Mouse (Mus musculus) MEL (cell line): ENCODE results near the gene Ccdc114. TPM values are rescaled to one million over a fixed set of nuclear protein-coding genes. Genes with fewer than 3 reads are reported as not detected.

Source experiments
- DNase-seq: peaks from one replicate; pipeline ENCODE4 v3.0.0; 2011; ENCODE audit warnings: low read depth, low spot score
- H3K27ac ChIP-seq: 2 replicates; pipeline ENCODE4 v1.5.1; 2012; ENCODE audit warnings: low read depth, mild to moderate bottlenecking, control low read depth, low read length, moderate library complexity; ENCODE audit not compliant: control insufficient read depth
- H3K27me3 ChIP-seq, 2 experiments: fragments of 150-350 bp in 1 of 2; sonication (generic) in 1 of 2; 2 replicates each; pipeline ENCODE4 v1.6.1; 2012; ENCODE audit warnings: low read length in 2 of 2, mild to moderate bottlenecking in 2 of 2, improper control_type of control experiment in 1 of 2, moderate library complexity in 1 of 2; ENCODE audit not compliant: insufficient read depth in 2 of 2, control insufficient read depth in 1 of 2
- H3K36me3 ChIP-seq, 2 experiments: 2 replicates each; pipeline ENCODE4 v1.6.1; 2012 to 2014; ENCODE audit warnings: low read length in 2 of 2, improper control_type of control experiment in 1 of 2, inconsistent platforms in 1 of 2, mild to moderate bottlenecking in 1 of 2; ENCODE audit not compliant: insufficient read depth in 2 of 2, control insufficient read depth in 1 of 2
- H3K4me1 ChIP-seq, 2 experiments: fragments of 150-350 bp in 1 of 2; sonication (generic) in 1 of 2; 2 replicates each; pipeline ENCODE4 v1.6.1; 2012; ENCODE audit warnings: low read length in 2 of 2, improper control_type of control experiment in 1 of 2, mild to moderate bottlenecking in 1 of 2; ENCODE audit not compliant: insufficient read depth in 2 of 2, control insufficient read depth in 1 of 2
- H3K4me3 ChIP-seq, 2 experiments: fragments of 150-350 bp in 1 of 2; sonication (generic) in 1 of 2; 2 replicates each; pipeline ENCODE4 v1.5.1; 2012; ENCODE audit warnings: low read depth in 2 of 2, low read length in 2 of 2, mild to moderate bottlenecking in 2 of 2, moderate library complexity in 2 of 2, control low read depth in 1 of 2, improper control_type of control experiment in 1 of 2; ENCODE audit not compliant: control insufficient read depth in 1 of 2, insufficient read depth in 1 of 2
- H3K79me2 ChIP-seq: 2 replicates; pipeline ENCODE4 v1.6.1; 2012; ENCODE audit warnings: mild to moderate bottlenecking, low read length, moderate library complexity; ENCODE audit not compliant: control insufficient read depth, poor library complexity, insufficient read depth
- H3K9ac ChIP-seq: 2 replicates; pipeline ENCODE4 v1.6.1; 2012; ENCODE audit warnings: low read depth, mild to moderate bottlenecking, control low read depth, low read length, moderate library complexity; ENCODE audit not compliant: control insufficient read depth, poor library complexity, severe bottlenecking
- H3K9me3 ChIP-seq: fragments of 150-350 bp; sonication (generic); replicated peaks from 2 replicates; pipeline ENCODE4 v1.6.1; 2012; ENCODE audit warnings: mild to moderate bottlenecking, low read length, improper control_type of control experiment, moderate library complexity; ENCODE audit not compliant: insufficient read depth
- BHLHE40 ChIP-seq: IDR thresholded peaks from 2 replicates; pipeline ENCODE4 v1.6.1; 2012; ENCODE audit warnings: low read depth, mild to moderate bottlenecking, inconsistent platforms, low read length, improper control_type of control experiment, borderline replicate concordance
- CHD1 ChIP-seq: IDR thresholded peaks from 2 replicates; pipeline ENCODE4 v1.6.1; 2012; ENCODE audit warnings: low read depth, mild to moderate bottlenecking, inconsistent platforms, low read length, improper control_type of control experiment
- CHD2 ChIP-seq: IDR thresholded peaks from 2 replicates; pipeline ENCODE4 v1.6.1; 2011; ENCODE audit warnings: low read length, improper control_type of control experiment
- CTCF ChIP-seq, 3 experiments: IDR thresholded peaks in 2 of 3; conservative IDR thresholded peaks in 1 of 3; 2 replicates each; pipeline ENCODE4 v1.5.1; 2011 to 2012; ENCODE audit warnings: low read length in 3 of 3, low read depth in 2 of 3, mild to moderate bottlenecking in 2 of 3, improper control_type of control experiment in 1 of 3, inconsistent platforms in 1 of 3, mixed read lengths in 1 of 3, moderate library complexity in 1 of 3; ENCODE audit not compliant: control insufficient read depth in 1 of 3, insufficient read depth in 1 of 3, poor library complexity in 1 of 3, severe bottlenecking in 1 of 3
- E2F4 ChIP-seq: IDR thresholded peaks from 2 replicates; pipeline ENCODE4 v1.6.1; 2011; ENCODE audit warnings: low read depth, low read length, improper control_type of control experiment, borderline replicate concordance
- ELF1 ChIP-seq: IDR thresholded peaks from 2 replicates; pipeline ENCODE4 v1.6.1; 2014; ENCODE audit warnings: low read depth, mild to moderate bottlenecking, inconsistent platforms, low read length, improper control_type of control experiment, moderate library complexity
- EP300 ChIP-seq, 2 experiments: IDR thresholded peaks; 2 replicates each; pipeline ENCODE4 v1.6.1; 2011; ENCODE audit warnings: improper control_type of control experiment in 2 of 2, low read length in 2 of 2, low read depth in 1 of 2, mild to moderate bottlenecking in 1 of 2
- ETS1 ChIP-seq: IDR thresholded peaks from 2 replicates; pipeline ENCODE4 v1.6.1; 2012; ENCODE audit warnings: low read depth, mild to moderate bottlenecking, inconsistent platforms, low read length, improper control_type of control experiment, moderate library complexity
- GABPA ChIP-seq: IDR thresholded peaks from 2 replicates; pipeline ENCODE4 v1.6.1; 2012; ENCODE audit warnings: low read depth, mild to moderate bottlenecking, inconsistent platforms, low read length, improper control_type of control experiment, moderate library complexity
- GATA1 ChIP-seq: IDR thresholded peaks from 2 replicates; pipeline ENCODE4 v1.6.1; 2011; ENCODE audit warnings: low read depth, low read length, improper control_type of control experiment
- HCFC1 ChIP-seq: IDR thresholded peaks from 2 replicates; pipeline ENCODE4 v1.6.1; 2012; ENCODE audit warnings: low read depth, mild to moderate bottlenecking, inconsistent platforms, low read length, improper control_type of control experiment, moderate library complexity
- JUND ChIP-seq: IDR thresholded peaks from 2 replicates; pipeline ENCODE4 v1.6.1; 2011; ENCODE audit warnings: low read depth, mild to moderate bottlenecking, improper control_type of control experiment, low read length
- KAT2A ChIP-seq: conservative IDR thresholded peaks from 2 replicates; pipeline ENCODE4 v1.6.1; 2012; ENCODE audit warnings: low read depth, low read length, improper control_type of control experiment, inconsistent platforms
- MAFK ChIP-seq: IDR thresholded peaks from 2 replicates; pipeline ENCODE4 v1.6.1; 2011; ENCODE audit warnings: low read depth, mild to moderate bottlenecking, low read length, improper control_type of control experiment, borderline replicate concordance
- MAX ChIP-seq: IDR thresholded peaks from 2 replicates; pipeline ENCODE4 v1.6.1; 2011; ENCODE audit warnings: low read length, improper control_type of control experiment
- MAZ ChIP-seq: IDR thresholded peaks from 2 replicates; pipeline ENCODE4 v1.6.1; 2012; ENCODE audit warnings: low read depth, mild to moderate bottlenecking, inconsistent platforms, low read length, improper control_type of control experiment
- MEF2A ChIP-seq: IDR thresholded peaks from 2 replicates; pipeline ENCODE4 v1.6.1; 2014; ENCODE audit warnings: low read depth, mild to moderate bottlenecking, inconsistent platforms, low read length, improper control_type of control experiment; ENCODE audit not compliant: poor library complexity, insufficient replicate concordance, severe bottlenecking; ENCODE audit errors: extremely low read depth
- MXI1 ChIP-seq: IDR thresholded peaks from 2 replicates; pipeline ENCODE4 v1.6.1; 2011; ENCODE audit warnings: mild to moderate bottlenecking, low read depth, low read length, improper control_type of control experiment
- MYB ChIP-seq: IDR thresholded peaks from 2 replicates; pipeline ENCODE4 v1.6.1; 2011; ENCODE audit warnings: mild to moderate bottlenecking, low read depth, low read length, improper control_type of control experiment
- MYC ChIP-seq: IDR thresholded peaks from 2 replicates; pipeline ENCODE4 v1.6.1; 2011; ENCODE audit warnings: low read depth, mild to moderate bottlenecking, low read length, improper control_type of control experiment, moderate library complexity
- NELFE ChIP-seq: IDR thresholded peaks from 2 replicates; pipeline ENCODE4 v1.6.1; 2011; ENCODE audit warnings: low read depth, low read length, improper control_type of control experiment
- NRF1 ChIP-seq: IDR thresholded peaks from 2 replicates; pipeline ENCODE4 v1.6.1; 2014; ENCODE audit warnings: low read depth, mild to moderate bottlenecking, inconsistent platforms, low read length, improper control_type of control experiment, moderate library complexity; ENCODE audit not compliant: poor library complexity, insufficient read depth, severe bottlenecking
- POLR2A ChIP-seq, 2 experiments: IDR thresholded peaks; 2 replicates each; pipeline ENCODE4 v1.6.1; 2011 to 2012; ENCODE audit warnings: low read length in 2 of 2, mild to moderate bottlenecking in 2 of 2, control low read depth in 1 of 2, improper control_type of control experiment in 1 of 2, low read depth in 1 of 2, moderate library complexity in 1 of 2; ENCODE audit not compliant: control insufficient read depth in 1 of 2, insufficient read depth in 1 of 2, poor library complexity in 1 of 2
- POLR2AphosphoS5 ChIP-seq: IDR thresholded peaks from 2 replicates; pipeline ENCODE4 v1.6.1; 2012; ENCODE audit warnings: low read depth, borderline replicate concordance, mild to moderate bottlenecking, inconsistent platforms, low read length, moderate library complexity, mixed read lengths
- RAD21 ChIP-seq: IDR thresholded peaks from 2 replicates; pipeline ENCODE4 v1.6.1; 2011; ENCODE audit warnings: mild to moderate bottlenecking, low read depth, low read length, improper control_type of control experiment
- RCOR1 ChIP-seq: IDR thresholded peaks from 2 replicates; pipeline ENCODE4 v1.6.1; 2012; ENCODE audit warnings: low read depth, mild to moderate bottlenecking, inconsistent platforms, low read length, improper control_type of control experiment
- SIN3A ChIP-seq: IDR thresholded peaks from 2 replicates; pipeline ENCODE4 v1.6.1; 2012; ENCODE audit warnings: low read length, improper control_type of control experiment, inconsistent platforms
- SMC3 ChIP-seq: IDR thresholded peaks from 2 replicates; pipeline ENCODE4 v1.6.1; 2011; ENCODE audit warnings: low read depth, low read length, improper control_type of control experiment
- TAL1 ChIP-seq: IDR thresholded peaks from 2 replicates; pipeline ENCODE4 v1.6.1; 2012; ENCODE audit warnings: mild to moderate bottlenecking, inconsistent platforms, low read length, moderate library complexity, mixed read lengths
- TBP ChIP-seq: IDR thresholded peaks from 2 replicates; pipeline ENCODE4 v1.8.0; 2011; ENCODE audit warnings: low read depth, low read length, improper control_type of control experiment
- TCF12 ChIP-seq: IDR thresholded peaks from 2 replicates; pipeline ENCODE4 v1.6.1; 2014; ENCODE audit warnings: low read depth, mild to moderate bottlenecking, inconsistent platforms, low read length, improper control_type of control experiment, moderate library complexity
- UBTF ChIP-seq: IDR thresholded peaks from 2 replicates; pipeline ENCODE4 v1.6.1; 2012; ENCODE audit warnings: low read depth, mild to moderate bottlenecking, inconsistent platforms, low read length, improper control_type of control experiment, moderate library complexity, borderline replicate concordance; ENCODE audit not compliant: insufficient read depth
- USF1 ChIP-seq: IDR thresholded peaks from 2 replicates; pipeline ENCODE4 v1.6.1; 2014; ENCODE audit warnings: low read depth, mild to moderate bottlenecking, inconsistent platforms, low read length, improper control_type of control experiment, moderate library complexity
- USF2 ChIP-seq, 2 experiments: IDR thresholded peaks; 2 replicates each; pipeline ENCODE4 v1.6.1; 2011 to 2012; ENCODE audit warnings: improper control_type of control experiment in 2 of 2, low read length in 2 of 2, borderline replicate concordance in 1 of 2, inconsistent platforms in 1 of 2, low read depth in 1 of 2, mild to moderate bottlenecking in 1 of 2; ENCODE audit not compliant: insufficient read depth in 1 of 2
- ZC3H11A ChIP-seq: IDR thresholded peaks from 2 replicates; pipeline ENCODE4 v1.6.1; 2012; ENCODE audit warnings: low read depth, mild to moderate bottlenecking, inconsistent platforms, low read length, improper control_type of control experiment
- ZKSCAN1 ChIP-seq: IDR thresholded peaks from 2 replicates; pipeline ENCODE4 v1.6.1; 2012; ENCODE audit warnings: low read depth, mild to moderate bottlenecking, inconsistent platforms, low read length, improper control_type of control experiment, moderate library complexity
- ZMIZ1 ChIP-seq: IDR thresholded peaks from 2 replicates; pipeline ENCODE4 v1.6.1; 2012; ENCODE audit warnings: low read depth, mild to moderate bottlenecking, inconsistent platforms, low read length, improper control_type of control experiment, moderate library complexity
- ZNF384 ChIP-seq: IDR thresholded peaks from 2 replicates; pipeline ENCODE4 v1.6.1; 2012; ENCODE audit warnings: low read depth, mild to moderate bottlenecking, inconsistent platforms, low read length, improper control_type of control experiment
- polyA plus RNA-seq, 2 experiments: library from polyadenylated mRNA; stranded (reverse) in 1 of 2; unstranded in 1 of 2; fragments of >175 nt in 1 of 2; fragments of >200 nt in 1 of 2; gene quantifications; 2 replicates each; pipeline versions ENCODE4 v1.2.1 to v1.2.4; 2012; ENCODE audit warnings: low replicate concordance in 2 of 2, low read depth in 1 of 2; ENCODE audit not compliant: insufficient read length in 2 of 2, insufficient read depth in 1 of 2, missing spikeins in 1 of 2
- total RNA-seq: library from RNA; depleted of rRNA; stranded (reverse); fragments of 300-350 nt; gene quantifications from 2 replicates; pipeline ENCODE4 v1.2.3, GENCODE M21; 2012

Gene Ccdc114
- total and polyA plus RNA-seq, 3 experiments = 0.15 to 0.24 TPM; not detected in 1

- peak; percentile 79 for DNase-seq
- no peak overlapping the region for H3K4me3 ChIP-seq
- TF ChIP-seq ZNF384 = no peak
- no peak for TF ChIP-seq POLR2AphosphoS5
- TF ChIP-seq BHLHE40 = no peak
- peak; percentile 71 for TF ChIP-seq SMC3
- no peak for TF ChIP-seq TBP
- no peak for TF ChIP-seq HCFC1
- peak; percentile 89 for TF ChIP-seq MYC
- TF ChIP-seq TCF12 = no peak
- TF ChIP-seq CTCF (IDR thresholded peaks at IDR 0.05 in 2 of 3, conservative IDR thresholded peaks at IDR 0.05 in 1 of 3; ENCODE audit: control insufficient read depth in 1 of 3, insufficient read depth in 1 of 3, low read depth in 2 of 3, low read length in 3 of 3, poor library complexity in 1 of 3, severe bottlenecking in 1 of 3) = peak; percentile 54 to 75 (median 71)
- no peak for TF ChIP-seq NRF1
- peak; percentile 57; the same call in 1 of the 2 replicates for TF ChIP-seq MXI1
- TF ChIP-seq RAD21 = peak; percentile 75
- TF ChIP-seq ZC3H11A = peak; percentile 57
- peak; percentile 60; the same call in 1 of the 2 replicates for TF ChIP-seq MAX
- no peak for TF ChIP-seq MAFK
- peak; percentile 45; the same call in 1 of the 2 replicates for TF ChIP-seq SIN3A
- TF ChIP-seq ETS1 = no peak
- no peak for TF ChIP-seq GATA1
- TF ChIP-seq ZMIZ1 = no peak
- 0 out of 2 replicates have a peak, but pooled peaks have one; percentile 47 for TF ChIP-seq MAZ
- no peak for TF ChIP-seq POLR2A (IDR thresholded peaks at IDR 0.05; ENCODE audit: control insufficient read depth in 1 of 2, insufficient read depth in 1 of 2, low read depth in 1 of 2, low read length in 2 of 2, poor library complexity in 1 of 2)
- no peak for TF ChIP-seq CHD1
- no peak for TF ChIP-seq RCOR1
- TF ChIP-seq NELFE = no peak
- TF ChIP-seq KAT2A = no peak
- TF ChIP-seq MYB = no peak
- TF ChIP-seq TAL1 = no peak
- no peak for TF ChIP-seq MEF2A
- no peak for TF ChIP-seq UBTF
- TF ChIP-seq GABPA = no peak
- TF ChIP-seq ZKSCAN1 = no peak
- no peak for TF ChIP-seq JUND
- TF ChIP-seq E2F4 = no peak
- TF ChIP-seq ELF1 = no peak
- TF ChIP-seq USF1 = 0 out of 2 replicates have a peak, but pooled peaks have one; percentile 15
- no peak for TF ChIP-seq USF2 (IDR thresholded peaks at IDR 0.05; ENCODE audit: borderline replicate concordance in 1 of 2, insufficient read depth in 1 of 2, low read depth in 1 of 2, low read length in 2 of 2)
- no peak for TF ChIP-seq EP300 (IDR thresholded peaks at IDR 0.05; ENCODE audit: low read depth in 1 of 2, low read length in 2 of 2)
- TF ChIP-seq CHD2 = no peak
These were observed 11.2 kb downstream of the Ccdc114 start for GRCm38 (mm10) chr7:45935114-45935513.

More at GRCm38 (mm10) chr7:45935114-45935513, 11.2 kb downstream of the Ccdc114 start:
- Histone ChIP-seq H3K27ac (no peak overlapping the region), H3K9ac (0 out of 2 replicates have a peak overlapping the region, but pooled peaks have one; percentile 35), H3K36me3 (0 out of 4 replicates have a peak, but pooled peaks cover 0 to 2% of the 10 kb centered on the region in 2 experiments), H3K27me3 (no peaks in the 10 kb centered on the region), H3K79me2 (no peaks in the 10 kb centered on the region), H3K9me3 (no peaks in the 10 kb centered on the region), H3K4me1 (no peaks in the 10 kb centered on the region)
